Mouse (Mus musculus): ENCODE measurements at regions not wholly inside any gene's neighbourhood (a gene's known extent, or its start where the extent isn't known, plus 50 kb on each side); places are given as distances from the start of the nearest gene placed in this dataset.

DNA sequence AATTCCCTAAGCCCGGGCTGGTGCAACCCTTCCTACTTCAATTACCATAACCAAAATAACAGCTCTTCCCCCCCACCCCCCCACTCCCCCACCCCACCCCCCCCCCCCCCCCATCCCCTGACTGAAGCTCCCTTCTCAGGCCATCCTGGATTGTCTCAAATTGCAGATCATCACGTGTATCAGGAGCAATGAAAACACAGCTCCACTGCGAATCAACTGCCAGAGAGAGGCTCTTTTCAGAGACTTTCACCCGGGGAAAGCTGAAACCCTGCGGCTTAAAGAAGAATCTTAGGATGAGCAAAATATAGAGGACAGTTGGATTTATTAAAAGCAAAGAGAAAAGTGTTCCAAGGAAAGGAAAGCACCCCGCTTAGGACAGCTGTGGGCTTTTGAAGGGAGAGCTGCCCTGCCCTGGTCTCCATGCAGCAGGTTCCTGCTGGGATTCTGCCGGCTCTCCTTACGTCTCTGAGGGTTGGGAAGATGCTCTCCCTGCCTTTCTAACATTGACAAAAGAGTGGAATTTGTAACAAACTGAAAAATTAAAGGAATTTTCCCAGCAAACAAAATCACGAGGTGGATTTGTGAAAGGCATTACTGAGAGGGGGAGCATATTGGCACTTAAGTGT, 88.6 kb upstream of the Qrfpr start:
- no peak for ATAC-seq (ENCODE audit: insufficient read depth, low FRiP score)
- H3K27me3 ChIP-seq (ENCODE audit: control insufficient read depth, insufficient read depth, low read length), result no peaks in the 10 kb centered on the region
- no peaks in the 10 kb centered on the region for H3K36me3 ChIP-seq (ENCODE audit: control insufficient read depth, insufficient read depth, low read length)
- H3K4me3 ChIP-seq (replicated peaks; ENCODE audit: low read length), result no peak overlapping the region
- no peak overlapping the region for H3K9ac ChIP-seq (ENCODE audit: low read length)
- 0 out of 2 replicates have a peak overlapping the region, but pooled peaks have one; percentile 29 for H3K4me2 ChIP-seq (ENCODE audit: low read depth, low read length)
- no peaks in the 10 kb centered on the region for H3K4me1 ChIP-seq (ENCODE audit: control insufficient read depth, insufficient read depth, low read length)
- H3K9me3 ChIP-seq (replicated peaks; ENCODE audit: control insufficient read depth, low read length), result no peaks in the 10 kb centered on the region
- 3% methylated on average over 9 of the region's 9 CpGs for WGBS
- no peak overlapping the region for H3K27ac ChIP-seq (ENCODE audit: low read length)

GRCm38 (mm10) chr3:36296792-36297191, 74.7 kb upstream of the Qrfpr start:
- WGBS, result 26% methylated on average over 3 of the region's 3 CpGs
- H3K4me3 ChIP-seq (replicated peaks; ENCODE audit: low read length), result no peak overlapping the region
- H3K27ac ChIP-seq (ENCODE audit: low read length), result no peak overlapping the region
- no peak overlapping the region for H3K4me2 ChIP-seq (ENCODE audit: low read depth, low read length)
- H3K27me3 ChIP-seq (ENCODE audit: control insufficient read depth, insufficient read depth, low read length), result no peaks in the 10 kb centered on the region
- no peaks in the 10 kb centered on the region for H3K4me1 ChIP-seq (ENCODE audit: control insufficient read depth, insufficient read depth, low read length)
- no peaks in the 10 kb centered on the region for H3K36me3 ChIP-seq (ENCODE audit: control insufficient read depth, insufficient read depth, low read length)
- H3K9me3 ChIP-seq (replicated peaks; ENCODE audit: control insufficient read depth, low read length), result no peaks in the 10 kb centered on the region
- no peak for ATAC-seq (ENCODE audit: insufficient read depth, low FRiP score)
- H3K9ac ChIP-seq (ENCODE audit: low read length), result no peak overlapping the region

DNA sequence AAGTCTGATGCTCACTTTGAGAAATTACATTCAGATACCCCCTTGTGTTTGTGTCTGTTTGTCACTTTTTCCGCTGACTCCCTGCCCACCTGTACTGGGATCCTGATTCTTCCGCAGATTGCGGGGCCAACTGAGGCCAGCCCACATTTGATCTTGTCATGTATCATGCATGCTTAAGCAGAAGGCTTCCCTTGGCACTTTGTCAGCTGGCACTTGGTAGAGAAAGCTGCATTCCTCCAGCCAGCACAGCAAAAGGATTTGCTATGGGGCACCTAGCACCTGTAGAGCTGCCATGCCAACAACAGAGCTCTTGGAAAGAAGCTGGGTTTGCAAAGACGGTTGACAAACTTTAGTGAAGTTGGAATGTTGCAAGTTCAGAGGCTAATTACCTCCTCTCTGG, 69.9 kb upstream of the Qrfpr start:
- Histone ChIP-seq H3K4me1 (ENCODE audit: control insufficient read depth, insufficient read depth, low read length) (no peaks in the 10 kb centered on the region), H3K4me2 (ENCODE audit: low read depth, low read length) (no peak overlapping the region), H3K36me3 (ENCODE audit: control insufficient read depth, insufficient read depth, low read length) (no peaks in the 10 kb centered on the region), H3K9ac (ENCODE audit: low read length) (no peak overlapping the region), H3K27me3 (ENCODE audit: control insufficient read depth, insufficient read depth, low read length) (no peaks in the 10 kb centered on the region), H3K4me3 (replicated peaks; ENCODE audit: low read length) (no peak overlapping the region), H3K9me3 (replicated peaks; ENCODE audit: control insufficient read depth, low read length) (no peaks in the 10 kb centered on the region), H3K27ac (ENCODE audit: low read length) (no peak overlapping the region)
- 93% methylated on average over 4 of the region's 4 CpGs for WGBS
- ATAC-seq (ENCODE audit: insufficient read depth, low FRiP score), result no peak

DNA sequence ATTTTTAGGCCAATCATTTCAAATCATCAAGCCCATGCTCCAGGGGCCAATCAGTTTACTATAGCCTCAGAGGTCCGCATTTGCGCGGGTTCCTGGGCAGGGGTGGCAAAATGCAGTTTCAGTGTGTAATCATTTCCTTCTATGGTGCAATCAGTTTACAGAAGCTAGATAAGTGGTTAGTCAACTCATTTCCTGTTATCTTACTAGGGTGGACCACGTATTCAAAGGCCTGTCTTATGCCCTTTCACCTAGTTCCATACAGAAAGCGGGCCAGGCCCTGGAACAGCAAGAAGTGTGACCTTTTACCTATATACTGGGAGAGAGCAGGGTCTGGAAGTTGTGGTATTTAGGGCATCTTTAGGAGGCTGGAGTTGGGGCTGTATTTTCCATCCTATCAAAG, 62.0 kb upstream of the Qrfpr start:
- H3K36me3 ChIP-seq (ENCODE audit: control insufficient read depth, insufficient read depth, low read length), result no peaks in the 10 kb centered on the region
- no peak overlapping the region for H3K4me3 ChIP-seq (replicated peaks; ENCODE audit: low read length)
- 70% methylated on average over 5 of the region's 5 CpGs for WGBS
- no peaks in the 10 kb centered on the region for H3K9me3 ChIP-seq (replicated peaks; ENCODE audit: control insufficient read depth, low read length)
- H3K9ac ChIP-seq (ENCODE audit: low read length), result no peak overlapping the region
- no peak overlapping the region for H3K4me2 ChIP-seq (ENCODE audit: low read depth, low read length)
- no peak overlapping the region for H3K27ac ChIP-seq (ENCODE audit: low read length)
- no peaks in the 10 kb centered on the region for H3K27me3 ChIP-seq (ENCODE audit: control insufficient read depth, insufficient read depth, low read length)
- ATAC-seq (ENCODE audit: insufficient read depth, low FRiP score), result no peak
- no peaks in the 10 kb centered on the region for H3K4me1 ChIP-seq (ENCODE audit: control insufficient read depth, insufficient read depth, low read length)

DNA sequence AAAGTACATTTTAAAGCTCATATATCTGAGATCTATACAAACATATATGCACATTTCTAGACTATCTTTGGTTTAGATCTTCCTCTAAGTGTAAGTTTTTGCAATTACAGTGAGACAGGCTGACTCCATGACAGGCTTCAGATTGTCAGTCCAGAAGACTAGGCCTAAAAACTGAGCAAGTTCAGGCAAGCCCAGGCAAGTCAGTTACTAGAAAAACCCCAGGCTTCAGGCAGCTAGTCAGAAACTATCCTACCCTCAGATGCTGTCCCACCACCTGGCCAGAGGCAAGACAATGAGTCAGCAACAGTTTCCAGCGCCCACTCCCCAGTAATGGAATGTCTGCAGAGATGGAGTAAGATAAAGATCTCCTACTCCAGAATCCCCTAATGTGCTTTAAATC, 53.4 kb upstream of the Qrfpr start:
- H3K36me3 ChIP-seq (ENCODE audit: control insufficient read depth, insufficient read depth, low read length), result no peaks in the 10 kb centered on the region
- no peak for ATAC-seq (ENCODE audit: insufficient read depth, low FRiP score)
- H3K4me1 ChIP-seq (ENCODE audit: control insufficient read depth, insufficient read depth, low read length), result no peaks in the 10 kb centered on the region
- no peak overlapping the region for H3K4me3 ChIP-seq (replicated peaks; ENCODE audit: low read length)
- H3K4me2 ChIP-seq (ENCODE audit: low read depth, low read length), result no peak overlapping the region
- no peaks in the 10 kb centered on the region for H3K27me3 ChIP-seq (ENCODE audit: control insufficient read depth, insufficient read depth, low read length)
- no peak overlapping the region for H3K27ac ChIP-seq (ENCODE audit: low read length)
- H3K9me3 ChIP-seq (replicated peaks; ENCODE audit: control insufficient read depth, low read length), result no peaks in the 10 kb centered on the region
- 45% methylated on average over 1 of the region's 1 CpGs for WGBS
- H3K9ac ChIP-seq (ENCODE audit: low read length), result no peak overlapping the region

Data from stomach, embryonic 16.5 days (tissue).